Mouse (Mus musculus): ENCODE measurements around the gene Serpinb12.

- TF ChIP-seq TAL1 (IDR thresholded peaks at IDR 0.05; ENCODE audit: low read length) (no peak), GATA1 (IDR thresholded peaks at IDR 0.05; ENCODE audit: low read length) (no peak)
Measured at GRCm38 (mm10) chr1:106983092-106983491, 48.8 kb downstream of the Serpinb12 start.
